Mouse (Mus musculus): ENCODE results near the gene Prrg1. TPM values are rescaled to one million over a fixed set of nuclear protein-coding genes. Genes with fewer than 3 reads are reported as not detected.
"Not testable (repeated sequence)": the region's sequence is repeated elsewhere in the genome, so short reads cannot be mapped to it uniquely, and the experiment has no call there.

The Prrg1 gene
- polyA plus RNA-seq, 1 experiment from 2014 or later: 8.0 TPM

GRCm38 (mm10) chrX:78434357-78434756, 149.3 kb downstream of the Prrg1 start:
- Histone ChIP-seq H3K9me3 (no peaks in the 10 kb centered on the region), H3K36me3 (replicated peaks) (no peaks in the 10 kb centered on the region), H3K27me3 (ENCODE audit: poor library complexity, severe bottlenecking) (no peaks in the 10 kb centered on the region), H3K4me3 (no peak overlapping the region), H3K4me1 (no peaks in the 10 kb centered on the region), H3K27ac (no peak overlapping the region)
- 75% methylated on average over 6 of the region's 6 CpGs for WGBS
- DNase-seq (ENCODE audit: extremely low spot score, low spot score): no peak

DNA sequence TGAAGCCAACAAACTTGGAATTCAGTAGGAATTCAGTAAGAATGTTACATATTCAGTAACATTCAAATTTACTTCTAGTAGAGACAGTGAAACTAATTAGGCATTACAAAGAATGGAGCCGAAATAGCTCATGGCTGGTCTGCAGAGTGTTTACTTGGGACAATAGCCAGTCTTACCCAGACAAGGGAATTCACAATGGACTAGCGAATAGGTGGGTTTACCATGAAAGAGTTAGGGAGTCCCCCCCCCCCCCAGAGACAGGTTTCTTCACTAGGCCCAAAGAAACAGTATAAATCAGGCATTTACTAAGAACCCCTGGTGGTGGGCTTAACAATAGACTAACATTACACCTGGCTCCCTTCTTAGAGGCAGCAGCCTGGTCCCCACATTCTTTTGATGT, 180.3 kb downstream of the Prrg1 start:
- H3K36me3 ChIP-seq (replicated peaks); H3K27me3 ChIP-seq (ENCODE audit: poor library complexity, severe bottlenecking); H3K9me3 ChIP-seq; H3K4me1 ChIP-seq; H3K27ac ChIP-seq; H3K4me3 ChIP-seq; DNase-seq (ENCODE audit: extremely low spot score, low spot score): not testable (repeated sequence)
- 71% methylated on average over 2 of the region's 2 CpGs for WGBS

Other genes starting within 250 kb of the Prrg1 start
- gene 4930480E11Rik, start 214.3 kb downstream of the Prrg1 start, polyA plus RNA-seq (2016; fragmentation: Nextera tagmentation; extraction: Ambion mirVana): not detected in 2 replicates
- gene Fam47c, start 153.9 kb upstream of the Prrg1 start, polyA plus RNA-seq (2016; fragmentation: Nextera tagmentation; extraction: Ambion mirVana): not detected in 2 replicates